Mouse (Mus musculus): ENCODE data around the gene Strap.
A peak's percentile ranks its signal among the peaks of the same experiment; 100 is the strongest.

Strap gene

DNA sequence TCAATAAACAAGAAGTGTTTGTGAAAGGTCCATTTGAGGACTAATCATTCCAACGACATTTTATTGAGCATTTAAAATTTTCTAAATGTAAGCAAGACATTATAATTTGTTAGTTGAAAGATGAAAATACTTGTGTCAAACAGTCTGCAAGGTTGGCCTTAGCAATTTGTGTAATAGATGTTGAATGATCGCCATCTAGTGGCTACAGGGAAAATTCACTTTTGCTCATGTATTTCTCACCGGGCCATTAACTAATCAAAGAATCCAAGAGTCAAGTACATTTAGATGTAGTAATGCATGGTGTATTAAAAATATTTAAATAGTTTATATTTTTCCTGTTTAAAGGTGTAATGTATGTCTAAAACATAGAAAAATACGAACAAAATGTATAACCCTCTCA is 11.0 kb upstream of the Strap start:
- DNase-seq (ENCODE audit: low spot score) = peak; percentile 46

- DNase-seq (ENCODE audit: low spot score) = no peak
These were observed 425 bp upstream of the Strap start for GRCm38 (mm10) chr6:137734460-137734845.

GRCm38 (mm10) chr6:137735671-137736238 is 877 bp downstream of the Strap start:
- no peak for DNase-seq (ENCODE audit: low spot score)

DNA sequence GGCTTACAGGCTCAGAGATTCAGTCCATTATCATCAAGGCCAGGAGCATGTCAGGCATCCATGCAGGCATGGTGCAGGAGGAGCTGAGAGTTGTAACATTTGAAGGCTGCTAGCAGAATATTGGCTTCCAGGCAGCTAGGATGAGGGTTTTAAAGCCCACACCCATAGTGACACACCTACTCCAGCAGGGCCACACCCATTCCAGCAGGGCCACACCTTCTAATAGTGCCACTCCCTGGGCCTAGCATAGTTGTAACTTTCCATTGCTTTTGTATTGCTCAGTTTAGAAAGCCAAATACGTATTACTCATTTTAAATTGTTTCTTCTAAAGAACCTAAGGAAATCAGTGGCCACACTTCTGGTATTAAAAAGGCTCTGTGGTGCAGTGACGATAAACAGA is 6.1 kb downstream of the Strap start:
- DNase-seq (ENCODE audit: low spot score) = no peak

DNA sequence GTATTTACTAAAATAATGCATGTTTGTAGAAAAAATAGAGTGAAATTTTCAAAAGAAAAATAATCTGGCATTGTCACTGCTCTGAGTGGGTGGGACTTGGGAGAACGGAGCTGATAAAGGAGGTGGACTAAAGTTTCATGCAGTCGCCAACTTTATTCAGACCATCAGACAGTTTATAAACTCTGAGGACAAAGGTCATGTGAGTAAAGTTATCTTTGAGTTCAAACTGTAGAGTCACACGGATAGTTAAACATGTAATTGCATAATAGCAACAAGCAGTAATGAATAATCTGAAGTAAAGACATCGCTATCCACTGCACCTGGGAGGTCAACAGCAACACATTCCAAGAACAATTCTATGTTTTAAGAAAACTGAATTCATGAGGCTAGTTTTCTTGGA is 9.8 kb downstream of the Strap start:
- no peak for DNase-seq (ENCODE audit: low spot score)

DNA sequence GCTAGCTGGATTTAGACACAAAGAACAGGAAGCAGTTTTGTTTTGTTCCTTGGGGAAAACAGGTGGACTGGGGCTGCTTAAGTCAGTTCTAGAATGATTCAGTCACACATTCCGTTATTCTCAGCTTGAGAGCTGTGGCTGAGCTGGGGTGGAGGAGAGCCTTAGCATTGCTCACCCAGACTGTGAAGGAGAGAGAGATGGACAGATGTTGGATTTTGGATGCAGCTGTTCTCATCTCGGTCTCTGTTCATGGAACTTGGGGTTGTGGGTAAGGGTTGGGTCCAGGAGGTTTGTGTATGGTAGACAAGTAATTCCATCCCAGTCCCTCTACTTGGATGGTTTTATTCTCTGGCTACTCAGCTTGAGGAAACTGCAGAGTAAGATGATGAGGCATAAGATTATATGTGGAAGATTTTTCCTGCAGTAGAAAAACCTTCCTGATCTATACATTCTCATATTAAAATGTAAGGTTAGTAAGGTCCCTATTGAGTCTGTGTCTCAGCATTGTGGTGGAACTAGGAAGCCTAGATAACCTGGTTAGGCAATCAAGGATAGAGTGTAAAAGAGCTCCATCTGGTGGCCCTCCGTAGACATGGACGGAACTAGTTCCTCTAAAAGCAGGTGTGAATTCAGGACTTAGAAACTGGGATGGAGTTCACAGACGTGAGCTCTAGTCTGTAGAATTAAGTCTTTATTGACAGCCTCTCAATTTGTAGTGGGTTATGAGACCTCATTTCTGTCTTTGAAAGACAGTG is 12.5 kb downstream of the Strap start:
- no peak for DNase-seq (ENCODE audit: low spot score)

DNA sequence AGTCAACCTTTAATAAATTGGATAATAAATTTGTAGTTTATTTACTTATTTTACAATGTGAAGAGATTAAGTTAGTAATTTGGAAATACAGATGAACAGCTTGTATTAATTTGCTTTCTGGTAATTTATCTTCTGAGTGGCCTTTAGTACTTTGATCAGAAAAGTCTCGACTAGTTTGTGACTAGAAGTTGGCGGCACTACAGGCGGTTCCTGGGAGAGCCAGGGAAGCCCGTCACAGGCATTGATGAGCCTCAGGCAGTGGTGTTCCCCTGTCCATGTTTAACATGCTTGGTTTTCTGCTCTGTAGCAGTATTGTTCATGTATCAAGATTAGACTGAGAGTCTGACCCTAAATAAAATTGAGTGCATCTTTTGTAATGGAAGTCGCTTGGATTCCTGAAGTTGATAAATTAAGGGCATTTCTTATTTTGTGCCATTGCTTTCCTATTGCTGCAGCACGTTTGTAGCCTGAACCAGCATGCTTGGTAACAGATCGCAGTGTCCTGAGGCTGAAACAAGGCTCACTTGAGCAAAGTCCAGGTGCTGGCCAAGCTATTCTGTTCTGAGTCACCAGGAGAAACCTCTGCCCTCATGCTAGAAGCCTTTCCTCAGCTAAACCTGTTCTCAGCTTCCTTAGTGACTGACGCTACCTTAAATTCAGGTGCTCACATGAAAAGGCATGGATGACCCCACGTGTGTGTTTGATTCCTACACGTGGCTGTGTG is 16.8 kb downstream of the Strap start:
- no peak for DNase-seq (ENCODE audit: low spot score)

DNA sequence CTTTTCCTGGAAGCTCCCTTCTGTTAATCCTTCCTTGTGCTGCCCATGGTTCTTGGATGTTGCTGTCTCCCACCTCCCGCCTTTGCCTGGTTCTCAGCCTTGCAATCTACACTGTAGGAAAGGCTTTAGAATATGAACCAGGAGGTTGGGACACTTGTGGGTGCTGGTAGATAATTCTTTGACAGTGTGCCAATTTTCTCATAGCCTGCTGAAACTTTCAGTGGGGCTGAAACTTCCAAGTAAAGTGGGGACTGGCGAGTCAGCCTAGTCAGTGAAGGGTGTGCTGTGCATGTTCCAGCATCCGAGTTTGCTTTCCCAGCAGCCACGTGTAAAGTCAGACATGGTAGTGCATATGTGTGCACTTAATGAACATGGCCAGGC is 17.4 kb downstream of the Strap start:
- DNase-seq (ENCODE audit: low spot score) = no peak

GRCm38 (mm10) chr6:137754056-137754856 is 19.4 kb downstream of the Strap start, which contains the start of gene Dera:
Gene Dera (plus strand): TSS chr6:137754546.
- DNase-seq (ENCODE audit: low spot score) = no peak

GRCm38 (mm10) chr6:137754857-137755232 is 20.0 kb downstream of the Strap start:
- DNase-seq (ENCODE audit: low spot score) = no peak

GRCm38 (mm10) chr6:137756310-137756709 is 21.4 kb downstream of the Strap start:
- DNase-seq (ENCODE audit: low spot score) = no peak

- no peak for DNase-seq (ENCODE audit: low spot score)
These were observed 23.0 kb downstream of the Strap start for GRCm38 (mm10) chr6:137757891-137758290.

- DNase-seq (ENCODE audit: low spot score) = no peak
These were observed 24.8 kb downstream of the Strap start for GRCm38 (mm10) chr6:137759681-137760080.

- no peak for DNase-seq (ENCODE audit: low spot score)
These were observed 26.1 kb downstream of the Strap start for GRCm38 (mm10) chr6:137760966-137761365.

DNA sequence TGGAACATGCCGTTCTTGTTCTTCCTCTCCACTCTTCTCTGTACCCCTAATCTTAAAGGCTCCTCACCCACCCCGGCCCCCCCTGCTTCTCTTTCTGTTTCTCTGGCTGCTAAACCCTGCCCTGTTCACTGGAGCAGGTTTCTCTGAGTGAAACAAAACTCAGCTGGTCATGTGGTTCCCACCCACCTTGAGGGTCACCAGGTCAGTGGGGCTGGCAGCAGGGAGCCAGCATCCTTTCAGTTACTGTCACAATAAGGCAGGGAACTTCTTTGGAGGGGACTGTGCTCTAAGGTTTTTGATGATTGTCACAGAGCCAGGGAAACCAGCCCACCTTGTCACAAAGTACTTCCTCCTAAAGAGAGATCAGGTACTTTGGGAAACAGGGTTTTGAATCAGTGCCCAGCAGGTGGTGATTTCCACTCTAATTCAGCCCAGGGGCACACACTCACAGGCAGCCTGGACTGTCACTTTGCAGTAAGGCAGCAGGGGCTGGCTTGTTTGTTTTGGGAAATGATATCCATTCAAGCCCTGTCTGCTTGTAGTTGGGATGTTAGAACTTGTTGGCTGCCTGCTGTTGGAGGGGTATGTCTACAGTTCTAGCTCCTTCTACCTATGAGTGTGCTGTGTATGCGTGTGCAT is 29.8 kb downstream of the Strap start:
- DNase-seq (ENCODE audit: low spot score) = no peak

- no peak for DNase-seq (ENCODE audit: low spot score)
These were observed 31.3 kb downstream of the Strap start for GRCm38 (mm10) chr6:137766177-137766576.

GRCm38 (mm10) chr6:137771621-137772250 is 36.9 kb downstream of the Strap start:
- DNase-seq (ENCODE audit: low spot score) = no peak

DNA sequence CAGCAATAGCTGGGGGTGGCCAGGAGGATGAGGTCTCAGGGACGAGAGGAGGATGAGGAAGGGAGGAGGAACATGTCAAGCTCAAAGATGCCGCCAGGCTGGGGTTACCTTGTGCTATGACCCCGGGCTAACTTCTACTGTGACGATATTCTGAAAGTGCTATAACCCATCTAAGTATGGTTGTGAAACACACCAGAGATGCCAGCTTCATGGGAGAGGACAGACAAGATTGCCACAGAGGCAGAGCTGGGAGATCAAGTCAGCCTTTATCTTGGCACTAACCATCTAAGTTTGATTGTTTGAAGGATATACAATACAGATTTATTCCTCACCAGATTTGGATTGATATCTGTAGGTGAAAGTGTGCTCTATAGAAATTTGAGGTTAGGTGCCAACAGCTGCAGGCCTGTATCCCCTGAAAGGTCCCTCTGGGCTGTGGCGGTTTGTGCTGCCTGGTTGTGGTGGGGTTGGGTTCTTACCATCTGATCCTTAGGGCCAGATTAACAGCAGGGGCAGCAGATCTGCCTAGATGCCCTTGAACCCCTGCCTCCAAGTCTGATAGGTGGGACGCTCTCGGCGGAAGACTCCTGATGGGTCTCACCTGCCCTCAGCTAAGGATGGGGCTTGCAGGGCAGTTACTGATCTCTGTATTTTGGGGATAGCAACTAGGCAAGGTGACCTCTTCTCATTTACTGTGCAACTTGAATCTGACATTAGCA is 38.2 kb downstream of the Strap start:
- DNase-seq (ENCODE audit: low spot score) = no peak

DNA sequence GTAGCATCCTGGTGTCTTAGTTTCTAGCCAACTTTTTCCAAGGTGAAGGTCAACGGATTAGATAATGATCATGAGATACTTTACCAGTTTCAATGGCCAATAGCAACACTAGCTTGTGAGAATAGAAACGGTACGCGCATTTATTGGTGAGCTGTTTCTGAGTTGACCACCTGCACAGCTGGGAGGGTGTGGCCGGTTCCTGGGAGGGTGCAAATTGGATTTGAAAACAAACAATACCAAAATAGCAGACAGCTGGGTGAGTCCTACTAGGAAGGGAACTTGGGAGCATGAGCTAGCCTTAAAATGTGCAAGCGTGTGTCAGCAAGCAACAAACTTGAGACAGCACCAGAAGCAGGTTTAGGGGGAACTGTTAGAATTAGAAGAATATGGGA is 38.8 kb downstream of the Strap start:
- DNase-seq (ENCODE audit: low spot score) = no peak

DNA sequence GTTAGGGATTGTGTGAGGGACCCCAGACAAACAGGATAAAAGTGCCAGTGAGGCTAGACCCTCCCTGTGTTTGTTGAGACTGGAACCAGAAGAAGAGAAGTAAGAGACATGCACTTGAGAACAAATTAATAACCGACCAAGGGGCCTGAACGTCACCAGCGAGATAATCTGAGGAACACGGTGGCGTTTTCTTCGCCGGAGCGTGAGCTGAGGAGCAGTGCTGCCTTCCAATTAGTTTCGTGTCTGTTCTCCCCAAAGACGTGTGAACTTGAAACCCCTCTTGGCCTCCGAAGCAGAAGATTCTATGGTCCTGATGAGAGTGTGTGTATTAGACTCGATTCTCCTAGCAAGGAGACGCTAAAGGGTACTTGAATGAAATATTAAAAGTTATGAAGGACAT is 39.3 kb downstream of the Strap start:
- DNase-seq (ENCODE audit: low spot score) = no peak

DNA sequence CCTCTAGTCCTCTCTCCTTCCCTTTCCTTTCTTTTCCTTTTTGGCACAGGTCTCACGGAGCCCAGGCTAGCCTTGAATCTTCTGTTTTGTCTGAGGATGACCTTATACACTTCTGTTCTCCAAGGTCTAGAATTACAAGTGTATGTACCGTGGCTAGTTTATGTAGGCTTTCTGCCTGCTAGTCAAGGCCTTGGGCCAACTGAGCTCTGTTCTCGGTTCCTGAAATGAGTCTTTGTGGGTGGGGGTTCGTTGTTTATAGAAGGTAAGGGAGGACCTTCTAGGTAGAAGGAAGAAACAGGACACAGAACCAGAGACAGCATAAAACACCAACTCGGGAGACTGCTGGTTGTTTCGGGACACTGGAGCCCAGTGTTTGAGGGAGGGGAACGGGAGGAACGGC is 40.3 kb downstream of the Strap start:
- DNase-seq (ENCODE audit: low spot score) = no peak

Data from left cerebral cortex, adult 11 months (tissue).